In genomic region chr11:76401398-76401797, GRCm38 (mm10) we compare ENCODE assay signal across 30 mouse cellular contexts. TPM values are rescaled to one million over a fixed set of nuclear protein-coding genes. Genes with fewer than 3 reads are reported as not detected.
DNase-seq lines count a peak whose midpoint lies in the region; ATAC-seq and TF ChIP-seq lines count a peak whose summit lies in the region.
"Had no signal": no experiment of that assay in that cellular context is flagged by ENCODE, and none has a peak within 500 bp of the region (broad histone marks: within the 10 kb centered on the region; RNA-seq: fewer than 3 reads in every experiment).

No protein-coding gene starts in this region.

- peaks cover 20% of the 10 kb centered on the region for H3K4me1 ChIP-seq in forebrain, embryonic 16.5 days (replicated peaks; ENCODE audit: control insufficient read depth, insufficient read depth, low read length)
- H3K4me1 ChIP-seq in forebrain, postnatal 0 days (ENCODE audit: insufficient read depth) = peaks cover 5% of the 10 kb centered on the region

- peaks cover 24% of the 10 kb centered on the region for H3K79me2 ChIP-seq in C2C12 (ENCODE audit: control insufficient read depth, insufficient read depth)

- WGBS in forebrain, embryonic 16.5 days = 55% methylated on average over 10 of the region's 10 CpGs
- whole genome bisulfite sequencing in forebrain, postnatal 0 days = 47% methylated on average over 10 of the region's 10 CpGs

- ATAC-seq in forebrain, embryonic 16.5 days = no peak
- ATAC-seq in forebrain, postnatal 0 days = no peak
- ATAC-seq: inflammation-experienced regulatory T-cells, adult 6 months; midbrain, embryonic 15.5 days had no signal

- peaks cover 19% of the 10 kb centered on the region for H3K79me3 ChIP-seq in C2C12 (ENCODE audit: low read depth)

- TF ChIP-seq CTCF in forebrain, postnatal 0 days (IDR thresholded peaks at IDR 0.05; ENCODE audit: low read depth) = no peak
- TF ChIP-seq CTCF in C2C12 (IDR thresholded peaks at IDR 0.05; ENCODE audit: control insufficient read depth, insufficient read depth, insufficient read length) = no peak

- intact Hi-C loops in heart, postnatal 10 days (cut with DNase I) = no loop called here
- intact Hi-C loops in heart, postnatal 36 days (cut with DNase I) = loop anchor here (10.0 kb wide), 1 partner anchor 637 kb away; no protein-coding TSS in a partner anchor

- peak overlapping the region; percentile 4 for H3ac ChIP-seq in C2C12 (ENCODE audit: control insufficient read depth, insufficient read length, low read depth)

- H3K27ac ChIP-seq in forebrain, embryonic 16.5 days (ENCODE audit: low read length) = 0 out of 2 replicates have a peak overlapping the region, but pooled peaks have one; percentile 12
- H3K27ac ChIP-seq in forebrain, postnatal 0 days (ENCODE audit: low read depth, low read length) = no peak overlapping the region
- H3K27ac ChIP-seq: embryonic facial prominence, embryonic 15.5 days; forebrain, embryonic 12.5 days; heart, embryonic 10.5 days; hindbrain, embryonic 10.5 days; hindbrain, embryonic 15.5 days; layer of hippocampus, adult 2 months; left cerebral cortex, adult 2 months; liver, embryonic 15.5 days; midbrain, embryonic 10.5 days; midbrain, embryonic 15.5 days; neural tube, embryonic 12.5 days; stomach, postnatal 0 days had no signal

- H3K9ac ChIP-seq in forebrain, embryonic 16.5 days (replicated peaks; ENCODE audit: low read depth, low read length) = no peak overlapping the region
- no peak overlapping the region for H3K9ac ChIP-seq in forebrain, postnatal 0 days
- H3K9ac ChIP-seq: embryonic facial prominence, embryonic 15.5 days; forebrain, embryonic 12.5 days; hindbrain, embryonic 15.5 days; liver, embryonic 15.5 days; lung, embryonic 14.5 days; midbrain, embryonic 15.5 days; neural tube, embryonic 12.5 days had no signal

- H3K9me3 ChIP-seq in forebrain, embryonic 16.5 days (ENCODE audit: control insufficient read depth, low read length) = no peaks in the 10 kb centered on the region
- H3K9me3 ChIP-seq in forebrain, postnatal 0 days (ENCODE audit: low read length) = no peaks in the 10 kb centered on the region
- H3K9me3 ChIP-seq: embryonic facial prominence, embryonic 15.5 days; forebrain, embryonic 12.5 days; heart, embryonic 10.5 days; hindbrain, embryonic 10.5 days; hindbrain, embryonic 15.5 days; liver, embryonic 15.5 days; midbrain, embryonic 10.5 days; midbrain, embryonic 15.5 days; neural tube, embryonic 12.5 days had no signal

- H3K4me3 ChIP-seq in forebrain, embryonic 16.5 days (replicated peaks; ENCODE audit: low read length) = no peak overlapping the region
- H3K4me3 ChIP-seq in forebrain, postnatal 0 days (ENCODE audit: low read depth, low read length) = no peak overlapping the region
- H3K4me3 ChIP-seq in C2C12 (ENCODE audit: insufficient read depth, poor library complexity, severe bottlenecking) = no peak overlapping the region
- H3K4me3 ChIP-seq: embryonic facial prominence, embryonic 15.5 days; forebrain, embryonic 12.5 days; heart, embryonic 10.5 days; hindbrain, embryonic 10.5 days; hindbrain, embryonic 15.5 days; layer of hippocampus, adult 2 months; left cerebral cortex, adult 2 months; liver, embryonic 15.5 days; midbrain, embryonic 10.5 days; midbrain, embryonic 15.5 days; neural tube, embryonic 12.5 days had no signal

- DNase-seq in forebrain, postnatal 0 days = no peak
- peak; percentile 19 to 38 for DNase-seq in heart, postnatal 10 days
- no peak for DNase-seq in heart, postnatal 36 days
- peak; percentile 23 for DNase-seq in NIH3T3 (ENCODE audit: low read depth)
- DNase-seq in yolk sac, embryonic 10.5 days (ENCODE audit: low spot score) = no peak
- DNase-seq in testis, postnatal 14 days (ENCODE audit: low spot score) = no peak
- DNase-seq: adrenal gland, adult 8-10 months; cerebellum, adult 9-10 months; kidney, adult 11 months; kidney, postnatal 25 days; lung, embryonic 14.5 days; right cerebral cortex, adult 18-20 months; right cerebral cortex, postnatal 4 days; thymus, adult 2 months; thymus, postnatal 4 days had no signal

- H3K36me3 ChIP-seq in forebrain, embryonic 16.5 days (ENCODE audit: control insufficient read depth, insufficient read depth) = no peaks in the 10 kb centered on the region
- no peaks in the 10 kb centered on the region for H3K36me3 ChIP-seq in forebrain, postnatal 0 days (ENCODE audit: insufficient read depth)
- H3K36me3 ChIP-seq in C2C12 (ENCODE audit: control insufficient read depth, insufficient read depth) = no peaks in the 10 kb centered on the region
- H3K36me3 ChIP-seq: embryonic facial prominence, embryonic 15.5 days; forebrain, embryonic 12.5 days; heart, embryonic 10.5 days; hindbrain, embryonic 10.5 days; hindbrain, embryonic 15.5 days; liver, embryonic 15.5 days; midbrain, embryonic 10.5 days; midbrain, embryonic 15.5 days; neural tube, embryonic 12.5 days had no signal

- no peaks in the 10 kb centered on the region for H3K27me3 ChIP-seq in forebrain, embryonic 16.5 days (replicated peaks; ENCODE audit: control insufficient read depth, insufficient read depth, low read length)
- no peaks in the 10 kb centered on the region for H3K27me3 ChIP-seq in forebrain, postnatal 0 days (ENCODE audit: insufficient read depth, low read length)
- H3K27me3 ChIP-seq in C2C12 (ENCODE audit: control insufficient read depth, insufficient read depth, insufficient read length) = no peaks in the 10 kb centered on the region
- H3K27me3 ChIP-seq: embryonic facial prominence, embryonic 15.5 days; hindbrain, embryonic 15.5 days; neural tube, embryonic 12.5 days had no signal

- no peak overlapping the region for H3K4me2 ChIP-seq in forebrain, embryonic 16.5 days (ENCODE audit: low read length)
- no peak overlapping the region for H3K4me2 ChIP-seq in forebrain, postnatal 0 days (ENCODE audit: low read depth)
- H3K4me2 ChIP-seq: embryonic facial prominence, embryonic 15.5 days; forebrain, embryonic 12.5 days; hindbrain, embryonic 15.5 days; liver, embryonic 15.5 days; lung, embryonic 14.5 days; midbrain, embryonic 15.5 days; neural tube, embryonic 12.5 days had no signal

TF ChIP-seq in C2C12, 6 proteins besides CTCF, POLR2A, EP300 and RAD21:
- TF ChIP-seq USF1 (IDR thresholded peaks at IDR 0.05; ENCODE audit: low read depth) (peak; percentile 59), MAX (IDR thresholded peaks at IDR 0.05) (no peak)

RNA-seq across cellular contexts. Expression of gene Nxn, which starts 2.5 kb away (rescaled TPM):
- 14.5 and 15.6 TPM in 2 replicates for polyA plus RNA-seq in forebrain, embryonic 16.5 days (2015; fragmentation: Nextera tagmentation; extraction: Ambion mirVana)
- 19.0 and 22.1 TPM in 2 replicates for total RNA-seq in forebrain, postnatal 0 days (2014; rRNA removed)
- 10.7 and 12.7 TPM in 2 replicates for polyA plus RNA-seq in forebrain, postnatal 0 days (2015; fragmentation: Nextera tagmentation; extraction: Ambion mirVana)
- total RNA-seq in heart, postnatal 10 days (2021) = 10 to 100 TPM; 15.7 to 17.4 TPM
- total RNA-seq in heart, postnatal 36 days (2021) = 10 to 100 TPM; 12.3 to 15.7 TPM
- polyA plus RNA-seq in C2C12 (2012; fragmentation: generic; extraction: Trizol) = 85.5 TPM

RNA-seq across cellular contexts. Expression of gene Timm22, which starts 5.4 kb away (rescaled TPM):
- 94.0 and 101 TPM in 2 replicates for polyA plus RNA-seq in forebrain, embryonic 16.5 days (2015; fragmentation: Nextera tagmentation; extraction: Ambion mirVana)
- 48.6 and 56.6 TPM in 2 replicates for total RNA-seq in forebrain, postnatal 0 days (2014; rRNA removed)
- 93.2 and 98.2 TPM in 2 replicates for polyA plus RNA-seq in forebrain, postnatal 0 days (2015; fragmentation: Nextera tagmentation; extraction: Ambion mirVana)
- 10 to 100 TPM; 43.4 to 51.7 TPM for total RNA-seq in heart, postnatal 10 days (2021)
- total RNA-seq in heart, postnatal 36 days (2021) = 10 to 100 TPM; 42.4 to 55.2 TPM
- 105 TPM for polyA plus RNA-seq in C2C12 (2012; fragmentation: generic; extraction: Trizol)

Comparison
In these comparisons a context has a peak if more than half of its experiments do, and no peak if none do; other contexts are left out.
1. DNase-seq: peak in heart, postnatal 10 days (2 of 2) and NIH3T3 (single experiment); none in forebrain, postnatal 0 days (single experiment), heart, postnatal 36 days (0 of 2), yolk sac, embryonic 10.5 days (single experiment) and testis, postnatal 14 days (single experiment).